Mouse (Mus musculus): ENCODE results near the gene Tnfrsf21. TPM values are rescaled to one million over a fixed set of nuclear protein-coding genes. Genes with fewer than 3 reads are reported as not detected.

The Tnfrsf21 gene
- polyA plus RNA-seq, 1 experiment from 2014 or later, result 51.9 TPM

DNA sequence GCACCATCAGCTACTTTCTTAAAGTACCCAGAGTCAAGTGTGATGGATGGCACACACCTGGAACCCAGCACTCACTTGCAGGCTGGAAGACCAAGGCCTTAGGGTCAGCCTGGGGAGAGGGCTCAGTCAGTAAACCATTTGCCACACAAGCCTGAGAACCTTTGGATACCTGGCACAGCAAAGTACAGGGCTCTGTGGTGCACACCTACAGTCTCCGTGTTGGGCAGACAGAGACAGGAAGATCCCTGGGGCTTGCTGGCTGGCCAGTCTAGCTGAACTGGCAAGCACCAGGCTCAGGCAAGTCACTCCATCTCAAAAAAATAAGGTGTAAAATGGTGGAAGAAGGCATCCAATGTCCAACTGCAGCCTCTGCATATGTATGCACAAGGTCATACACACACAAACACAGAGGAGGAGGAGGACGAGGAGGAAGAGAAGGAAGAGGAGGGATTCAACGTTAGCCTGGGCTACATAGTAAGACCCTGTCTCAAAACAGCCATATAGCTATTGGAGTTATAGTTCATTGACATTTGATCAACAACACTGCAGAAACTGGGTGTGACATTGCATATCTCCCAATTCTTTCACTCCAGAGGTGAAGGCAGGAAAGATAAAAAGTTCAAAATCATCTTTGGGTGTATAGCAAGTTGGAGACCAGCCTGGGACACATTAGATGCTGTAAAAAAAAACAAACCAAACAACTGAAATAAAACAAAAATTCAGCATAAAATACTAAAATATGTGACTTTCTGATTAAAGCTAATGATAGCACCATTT lies 74.8 kb downstream of the Tnfrsf21 start:
- ATAC-seq (replicated peaks; ENCODE audit: low FRiP score), result no peak
- no peak overlapping the region for H3K27ac ChIP-seq
- H3K27me3 ChIP-seq, result no peaks in the 10 kb centered on the region
- peaks cover 37% of the 10 kb centered on the region for H3K36me3 ChIP-seq
- no peaks in the 10 kb centered on the region; the same call in 1 of the 2 replicates for H3K9me3 ChIP-seq (replicated peaks)
- 83% methylated on average over 3 of the region's 3 CpGs for WGBS
- H3K4me1 ChIP-seq, result peaks cover 7% of the 10 kb centered on the region; the same call in 1 of the 2 replicates
- no peak overlapping the region for H3K4me3 ChIP-seq (replicated peaks)
- H3K9ac ChIP-seq, result no peak overlapping the region
- H3K4me2 ChIP-seq, result no peak overlapping the region

DNA sequence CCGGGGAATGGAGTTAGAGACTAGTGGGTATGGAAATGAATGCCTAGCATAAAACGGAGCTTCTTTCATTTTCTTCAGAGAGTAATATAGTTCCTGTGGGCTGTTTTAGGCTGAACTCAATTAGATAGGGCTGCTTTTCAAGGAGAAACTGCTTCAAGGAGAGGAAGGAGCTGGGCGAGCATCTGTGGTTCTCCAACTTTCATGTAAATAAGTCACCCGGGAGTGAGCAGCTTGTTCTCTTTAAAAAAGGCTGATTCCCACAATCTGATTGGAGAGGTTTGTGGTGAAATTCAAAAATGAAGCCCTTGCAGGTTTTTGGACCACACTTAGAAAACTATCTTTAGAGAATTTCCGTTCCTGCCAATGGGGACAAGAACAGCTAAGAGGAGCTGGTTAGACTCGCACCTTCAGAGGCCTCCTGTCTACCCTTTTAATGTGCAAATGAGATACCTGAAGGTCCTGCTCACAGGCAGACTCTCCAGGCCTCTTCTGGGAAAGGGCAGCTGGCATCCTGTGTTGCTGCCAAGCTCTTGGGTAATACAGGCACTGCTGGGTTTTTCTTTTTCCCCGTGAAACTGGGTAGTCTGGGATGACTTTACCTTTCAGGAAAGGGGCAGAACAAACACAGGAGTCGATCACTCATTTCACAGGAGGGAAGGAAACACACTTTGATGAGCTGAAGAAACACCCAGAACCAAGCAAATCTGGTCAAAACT lies 76.1 kb downstream of the Tnfrsf21 start:
- WGBS, result 35% methylated on average over 8 of the region's 8 CpGs
- H3K27ac ChIP-seq, result 0 out of 2 replicates have a peak overlapping the region, but pooled peaks have one; percentile 6
- no peak for ATAC-seq (replicated peaks; ENCODE audit: low FRiP score)
- H3K4me1 ChIP-seq, result peaks cover 7% of the 10 kb centered on the region; the same call in 1 of the 2 replicates
- H3K9me3 ChIP-seq (replicated peaks), result no peaks in the 10 kb centered on the region; the same call in 1 of the 2 replicates
- H3K36me3 ChIP-seq, result peaks cover 26% of the 10 kb centered on the region
- no peak overlapping the region for H3K9ac ChIP-seq
- no peak overlapping the region for H3K4me2 ChIP-seq
- H3K27me3 ChIP-seq, result no peaks in the 10 kb centered on the region
- no peak overlapping the region for H3K4me3 ChIP-seq (replicated peaks)

DNA sequence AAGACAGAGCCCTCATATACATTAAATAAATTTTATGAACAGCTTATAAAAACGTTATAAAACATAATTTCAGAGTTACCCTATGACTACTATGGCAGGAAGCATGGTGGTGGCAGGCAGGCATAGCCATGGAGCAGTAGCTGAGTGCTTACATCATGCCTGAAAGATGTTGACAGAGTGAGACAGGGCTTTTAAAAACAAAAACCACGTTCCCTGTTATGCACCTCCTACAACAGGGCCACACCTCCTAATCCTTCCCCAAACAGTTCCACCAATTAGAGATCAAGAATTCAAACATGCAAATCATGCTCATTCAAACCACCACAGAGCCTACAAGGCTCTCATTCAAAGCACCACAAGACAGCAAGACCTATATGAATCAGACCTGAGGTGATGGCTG lies 77.9 kb downstream of the Tnfrsf21 start:
- Histone ChIP-seq H3K4me2 (no peak overlapping the region), H3K36me3 (peaks cover 11% of the 10 kb centered on the region), H3K27ac (no peak overlapping the region), H3K4me1 (peaks cover 7% of the 10 kb centered on the region; the same call in 1 of the 2 replicates), H3K9ac (no peak overlapping the region), H3K27me3 (no peaks in the 10 kb centered on the region), H3K4me3 (replicated peaks) (no peak overlapping the region), H3K9me3 (replicated peaks) (no peaks in the 10 kb centered on the region; the same call in 1 of the 2 replicates)
- no peak for ATAC-seq (replicated peaks; ENCODE audit: low FRiP score)
- WGBS, result 37% methylated on average over 2 of the region's 2 CpGs

DNA sequence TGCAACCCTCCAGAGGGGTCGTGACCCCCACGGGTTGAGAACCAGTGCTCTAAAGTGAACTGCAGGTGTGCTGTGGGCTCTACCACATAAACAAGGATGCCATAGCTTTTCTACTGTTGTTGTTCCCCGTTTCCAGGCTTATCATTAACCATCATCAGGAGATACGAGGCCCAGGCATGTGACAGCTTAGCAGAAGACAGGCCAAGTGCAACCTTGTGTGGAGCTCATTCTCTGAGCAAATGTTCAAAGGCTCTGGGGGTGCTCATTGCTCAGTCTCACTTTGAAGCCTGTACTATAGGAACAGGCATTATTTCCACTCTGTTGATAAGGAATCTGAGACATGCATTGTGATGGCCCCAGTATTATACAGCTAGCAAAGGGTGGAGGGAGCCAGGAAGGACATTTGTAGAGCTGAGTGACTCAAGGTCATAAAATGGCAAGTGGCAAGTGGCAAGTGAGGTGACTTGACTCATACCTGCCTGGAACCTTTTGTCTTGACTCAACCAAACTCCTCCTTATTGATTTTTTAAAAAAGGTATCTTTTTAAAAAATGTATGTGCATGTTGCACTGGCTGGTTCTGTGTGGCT lies 80.8 kb downstream of the Tnfrsf21 start:
- Histone ChIP-seq H3K36me3 (no peaks in the 10 kb centered on the region), H3K4me2 (no peak overlapping the region), H3K27me3 (no peaks in the 10 kb centered on the region), H3K4me1 (peaks cover 6% of the 10 kb centered on the region; the same call in 1 of the 2 replicates), H3K9me3 (replicated peaks) (no peaks in the 10 kb centered on the region; the same call in 1 of the 2 replicates), H3K4me3 (replicated peaks) (no peak overlapping the region), H3K9ac (no peak overlapping the region), H3K27ac (0 out of 2 replicates have a peak overlapping the region, but pooled peaks have one; percentile 13)
- 58% methylated on average over 4 of the region's 4 CpGs for WGBS
- peak; percentile 56; the same call in 1 of the 2 replicates for ATAC-seq (replicated peaks; ENCODE audit: low FRiP score)

DNA sequence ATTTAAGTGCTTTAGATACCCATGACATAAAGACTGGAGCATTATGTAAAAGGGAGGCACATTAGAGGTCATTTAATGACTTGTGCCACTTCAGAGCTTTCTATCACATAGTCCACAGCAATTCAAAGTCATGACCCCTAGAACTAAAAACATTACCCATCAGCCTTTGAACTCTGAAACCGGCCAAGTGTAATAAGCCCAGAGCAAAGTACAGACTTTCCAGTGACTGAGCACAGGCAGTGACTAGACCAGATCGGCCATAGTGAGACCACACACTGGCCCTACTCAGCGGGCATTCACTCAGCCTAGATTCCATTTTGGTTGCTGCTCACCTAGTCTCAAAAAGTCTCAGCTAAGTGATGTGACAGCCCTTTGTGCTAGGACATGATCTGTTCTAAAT lies 89.8 kb downstream of the Tnfrsf21 start:
- no peaks in the 10 kb centered on the region for H3K9me3 ChIP-seq (replicated peaks)
- no peak overlapping the region for H3K4me2 ChIP-seq
- WGBS, result 35% methylated on average over 3 of the region's 3 CpGs
- ATAC-seq (replicated peaks; ENCODE audit: low FRiP score), result peak; percentile 88
- H3K36me3 ChIP-seq, result no peaks in the 10 kb centered on the region
- no peak overlapping the region for H3K9ac ChIP-seq
- H3K27me3 ChIP-seq, result no peaks in the 10 kb centered on the region
- peaks cover 21% of the 10 kb centered on the region for H3K4me1 ChIP-seq
- H3K4me3 ChIP-seq (replicated peaks), result no peak overlapping the region
- H3K27ac ChIP-seq, result peak overlapping the region; percentile 79

DNA sequence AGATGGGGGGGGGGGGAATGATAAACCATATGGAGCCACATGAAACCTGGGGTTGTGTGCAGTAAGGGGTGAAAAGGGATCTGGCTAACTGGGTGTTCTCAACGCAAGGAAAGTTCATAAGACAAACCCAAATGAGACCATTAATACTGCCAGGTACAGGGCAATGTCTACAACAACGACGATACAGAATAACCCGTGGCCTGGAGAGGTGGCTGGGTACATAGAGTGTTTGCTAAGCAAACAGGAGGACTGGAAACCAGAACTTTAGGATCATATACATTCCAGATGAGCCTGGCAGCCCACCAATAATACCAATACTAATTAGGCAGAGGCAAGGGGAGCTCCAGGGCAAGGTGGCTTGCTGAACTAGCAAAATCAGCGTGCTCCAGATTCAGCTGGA lies 91.0 kb downstream of the Tnfrsf21 start:
- no peaks in the 10 kb centered on the region for H3K36me3 ChIP-seq
- H3K9me3 ChIP-seq (replicated peaks), result no peaks in the 10 kb centered on the region
- H3K4me1 ChIP-seq, result peaks cover 21% of the 10 kb centered on the region
- no peak overlapping the region for H3K9ac ChIP-seq
- H3K27ac ChIP-seq, result no peak overlapping the region
- H3K4me2 ChIP-seq, result no peak overlapping the region
- ATAC-seq (replicated peaks; ENCODE audit: low FRiP score), result no peak
- 90% methylated on average over 5 of the region's 5 CpGs for WGBS
- H3K27me3 ChIP-seq, result no peaks in the 10 kb centered on the region
- H3K4me3 ChIP-seq (replicated peaks), result no peak overlapping the region

DNA sequence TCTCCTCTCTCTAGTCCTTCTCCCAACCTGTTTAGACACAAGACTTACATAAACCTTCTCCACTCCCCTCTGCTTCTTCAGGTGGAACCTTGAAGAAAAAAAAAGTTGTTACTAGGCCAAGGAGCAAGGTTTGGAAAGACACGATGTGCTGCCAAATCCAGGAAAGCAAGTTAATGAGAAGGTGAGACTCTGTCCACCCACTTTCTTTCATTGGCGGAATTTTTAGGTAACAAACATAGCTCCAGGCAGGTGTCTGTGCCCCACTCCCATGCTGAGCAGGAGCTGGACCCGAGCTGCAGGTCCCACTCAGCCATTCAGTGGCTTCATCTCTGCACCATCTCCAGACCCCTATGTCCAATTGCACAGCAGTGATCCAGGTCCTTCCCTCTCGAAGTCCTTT lies 93.1 kb downstream of the Tnfrsf21 start:
- no peak for ATAC-seq (replicated peaks; ENCODE audit: low FRiP score)
- Histone ChIP-seq H3K4me1 (peaks cover 27% of the 10 kb centered on the region), H3K9ac (no peak overlapping the region), H3K27ac (no peak overlapping the region), H3K36me3 (no peaks in the 10 kb centered on the region), H3K4me3 (replicated peaks) (no peak overlapping the region), H3K4me2 (no peak overlapping the region), H3K9me3 (replicated peaks) (no peaks in the 10 kb centered on the region), H3K27me3 (no peaks in the 10 kb centered on the region)
- 68% methylated on average over 4 of the region's 4 CpGs for WGBS

DNA sequence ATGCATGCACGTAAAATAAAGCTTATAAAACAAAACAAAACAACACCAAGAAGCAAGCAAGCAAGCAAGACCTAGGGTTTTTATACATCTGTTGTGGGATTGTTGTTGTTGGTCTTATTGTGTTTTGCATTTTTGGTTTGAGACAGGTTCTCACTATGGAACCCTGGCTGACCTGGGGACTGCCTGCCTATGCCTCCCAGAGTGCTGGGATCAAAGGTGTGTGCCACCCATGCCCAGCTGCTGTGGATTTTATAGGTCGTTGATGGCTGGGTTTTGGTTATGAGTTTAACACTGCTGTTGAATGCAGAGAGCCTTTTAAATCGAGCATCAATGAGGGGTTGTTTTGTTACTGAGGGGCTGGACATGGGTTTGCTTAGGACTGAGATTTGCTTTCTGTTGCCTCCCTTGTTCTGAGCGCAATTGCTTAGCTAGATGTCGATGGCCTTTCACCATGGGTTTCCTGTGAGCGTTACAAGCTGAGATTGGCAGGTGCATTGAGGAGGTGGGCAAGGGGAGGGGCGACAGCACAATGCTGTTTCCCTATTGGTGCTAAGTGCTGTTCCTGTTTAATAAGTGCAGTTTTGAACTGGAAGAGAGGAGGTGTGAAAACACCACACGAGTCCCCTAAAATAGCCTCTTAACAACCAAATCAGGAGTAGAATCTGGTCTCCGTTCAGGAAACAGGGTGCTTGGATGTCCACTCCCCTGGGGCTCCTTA lies 94.0 kb downstream of the Tnfrsf21 start:
- Histone ChIP-seq H3K4me1 (peaks cover 25% of the 10 kb centered on the region), H3K9me3 (replicated peaks) (no peaks in the 10 kb centered on the region), H3K4me2 (no peak overlapping the region), H3K36me3 (no peaks in the 10 kb centered on the region), H3K9ac (no peak overlapping the region), H3K27me3 (no peaks in the 10 kb centered on the region), H3K4me3 (replicated peaks) (no peak overlapping the region), H3K27ac (no peak overlapping the region)
- ATAC-seq (replicated peaks; ENCODE audit: low FRiP score), result no peak
- 65% methylated on average over 9 of the region's 9 CpGs for WGBS

DNA sequence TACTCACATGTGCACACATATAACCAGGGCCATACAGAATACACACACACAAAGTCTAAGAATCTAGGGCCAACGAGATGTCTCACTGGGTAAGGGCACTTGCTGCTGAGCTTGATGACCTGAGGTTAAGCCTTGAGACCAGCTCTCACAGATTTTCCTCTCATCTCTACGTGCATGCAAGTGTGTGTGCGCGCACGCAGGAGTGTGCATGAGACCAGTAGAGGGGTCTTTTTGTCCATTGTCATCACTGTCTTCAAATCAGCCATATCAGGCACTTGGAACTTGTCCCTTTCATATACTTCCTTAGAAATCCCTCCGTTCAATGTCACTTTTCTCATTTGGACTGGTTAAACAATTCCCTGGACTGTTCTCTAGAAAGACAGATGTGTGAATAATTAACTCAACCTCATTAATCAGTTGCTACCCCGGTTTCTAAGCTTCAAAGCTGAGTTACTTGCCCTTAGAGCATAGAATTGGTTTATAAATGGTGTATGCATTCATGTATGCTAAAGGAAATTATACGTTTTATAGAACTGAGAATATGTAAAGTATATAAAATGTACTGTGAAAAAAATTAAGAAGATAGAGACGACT lies 97.1 kb downstream of the Tnfrsf21 start:
- H3K27me3 ChIP-seq, result no peaks in the 10 kb centered on the region
- no peaks in the 10 kb centered on the region for H3K9me3 ChIP-seq (replicated peaks)
- peaks cover 29% of the 10 kb centered on the region for H3K4me1 ChIP-seq
- 57% methylated on average over 9 of the region's 9 CpGs for WGBS
- peak; percentile 57 for ATAC-seq (replicated peaks; ENCODE audit: low FRiP score)
- no peak overlapping the region for H3K4me2 ChIP-seq
- no peak overlapping the region for H3K9ac ChIP-seq
- H3K36me3 ChIP-seq, result no peaks in the 10 kb centered on the region
- no peak overlapping the region for H3K4me3 ChIP-seq (replicated peaks)
- peak overlapping the region; percentile 88 for H3K27ac ChIP-seq

DNA sequence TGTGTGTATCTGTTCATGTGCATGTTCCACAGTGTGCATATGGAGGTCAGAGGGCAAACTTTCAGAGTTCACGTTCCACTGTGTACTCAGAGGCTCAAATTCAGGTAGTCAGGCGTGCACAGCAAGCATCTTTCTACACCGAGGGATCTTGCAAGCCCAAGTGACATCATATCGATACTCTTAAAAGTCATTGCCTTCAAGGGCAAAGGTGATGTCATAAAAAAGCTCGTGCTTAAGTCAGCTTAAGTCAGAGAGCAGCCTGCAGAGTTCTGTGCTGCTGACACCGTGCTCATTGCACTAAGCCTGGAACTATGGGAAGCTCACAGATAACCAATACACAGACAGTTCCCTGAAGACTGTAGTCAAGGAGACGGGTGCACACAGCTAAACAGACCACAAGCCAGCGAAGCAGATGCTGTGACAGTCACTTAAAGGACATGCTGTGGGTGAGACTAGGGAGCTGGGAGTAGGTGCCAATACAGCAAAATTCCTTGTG lies 97.8 kb downstream of the Tnfrsf21 start:
- no peak overlapping the region for H3K4me3 ChIP-seq (replicated peaks)
- H3K9ac ChIP-seq, result no peak overlapping the region
- peak; percentile 53; the same call in 1 of the 2 replicates for ATAC-seq (replicated peaks; ENCODE audit: low FRiP score)
- H3K4me1 ChIP-seq, result peaks cover 24% of the 10 kb centered on the region
- no peaks in the 10 kb centered on the region for H3K36me3 ChIP-seq
- H3K27ac ChIP-seq, result peak overlapping the region; percentile 67
- WGBS, result 50% methylated on average over 8 of the region's 8 CpGs
- no peaks in the 10 kb centered on the region for H3K9me3 ChIP-seq (replicated peaks)
- H3K27me3 ChIP-seq, result no peaks in the 10 kb centered on the region
- no peak overlapping the region for H3K4me2 ChIP-seq

DNA sequence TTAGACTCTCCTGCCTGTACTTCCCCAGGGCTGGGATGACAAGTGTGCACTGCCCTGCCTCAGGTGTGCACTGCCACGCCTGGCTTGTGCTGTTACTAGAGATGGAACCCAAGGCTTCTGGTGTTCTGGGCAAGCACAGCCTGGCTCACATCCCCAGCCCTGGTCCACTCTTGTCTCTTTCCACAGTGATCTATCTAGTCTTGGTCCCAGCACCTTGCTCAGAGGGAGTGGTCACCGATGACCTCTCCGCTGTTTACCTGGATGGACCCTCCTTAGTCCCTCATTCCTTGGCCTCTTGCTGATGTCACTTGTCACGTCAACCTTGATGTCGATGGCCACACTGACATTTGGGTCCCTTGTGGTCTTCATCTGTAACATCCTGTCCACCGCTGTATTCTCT lies 98.6 kb downstream of the Tnfrsf21 start:
- Histone ChIP-seq H3K27ac (peak overlapping the region; percentile 67), H3K27me3 (no peaks in the 10 kb centered on the region), H3K9me3 (replicated peaks) (no peaks in the 10 kb centered on the region), H3K36me3 (no peaks in the 10 kb centered on the region), H3K9ac (no peak overlapping the region), H3K4me3 (replicated peaks) (no peak overlapping the region), H3K4me1 (peaks cover 30% of the 10 kb centered on the region), H3K4me2 (no peak overlapping the region)
- 91% methylated on average over 6 of the region's 6 CpGs for WGBS
- ATAC-seq (replicated peaks; ENCODE audit: low FRiP score), result no peak

Measured in kidney, embryonic 15.5 days (tissue).